Mouse (Mus musculus) embryo, embryonic 10.5 days (tissue): ENCODE data around the gene Tmprss2.

Experiments used
- DNase-seq: peaks from one replicate; pipeline ENCODE4 v3.0.0-alpha.2; 2015; ENCODE audit warnings: low spot score

Tmprss2 gene

GRCm38 (mm10) chr16:97610939-97611338, at the start of gene Tmprss2:
Gene Tmprss2 (minus strand): TSS chr16:97611195.
- DNase-seq: no peak

DNA sequence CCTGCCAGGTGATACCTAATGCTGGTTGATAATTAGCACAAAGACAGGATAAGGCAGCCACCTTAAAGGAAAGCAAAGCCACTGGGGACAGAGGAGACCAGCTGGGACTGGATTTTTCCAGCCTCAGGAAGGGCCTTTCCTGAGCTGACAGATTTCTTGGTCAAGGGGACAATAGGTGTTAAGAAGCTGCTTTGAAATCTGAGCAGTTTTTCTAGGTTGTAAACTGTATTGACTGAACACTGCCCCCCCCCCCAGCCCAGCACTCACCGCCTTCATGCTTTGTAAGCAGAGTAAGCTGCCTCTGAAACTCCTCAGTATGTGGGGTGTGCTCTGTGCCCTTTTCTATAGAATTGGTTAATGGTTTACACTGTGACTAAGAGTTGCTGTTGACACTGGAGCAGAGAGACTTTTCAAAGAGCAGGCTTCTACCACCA, 48.2 kb upstream of the Tmprss2 start:
- peak; percentile 50 for DNase-seq

- no peak for DNase-seq
Observed at GRCm38 (mm10) chr16:97658481-97658880, 47.5 kb upstream of the Tmprss2 start.

DNA sequence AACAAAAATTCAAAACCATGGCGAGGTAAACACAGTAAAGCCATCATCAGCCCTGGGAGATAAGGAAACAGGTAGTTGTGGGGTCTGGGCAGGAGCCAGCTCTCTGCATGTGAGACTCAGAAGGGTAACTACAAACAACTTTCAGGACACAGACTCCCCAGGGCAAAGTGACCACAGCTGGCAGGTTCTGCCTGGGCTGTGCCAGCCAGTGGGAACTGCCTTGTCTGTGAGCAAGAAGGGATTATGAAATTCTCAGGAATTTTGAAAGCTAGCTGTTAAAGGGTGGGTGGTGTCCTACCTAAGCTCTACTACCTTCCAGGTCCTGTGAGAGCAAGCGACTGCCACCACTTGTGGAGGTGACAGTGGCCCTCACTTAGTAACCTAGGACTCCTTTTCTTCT, 44.8 kb upstream of the Tmprss2 start:
- no peak for DNase-seq

- DNase-seq: no peak
Observed at GRCm38 (mm10) chr16:97649522-97650188, 38.7 kb upstream of the Tmprss2 start.

GRCm38 (mm10) chr16:97644681-97645080, 33.7 kb upstream of the Tmprss2 start:
- no peak for DNase-seq

DNA sequence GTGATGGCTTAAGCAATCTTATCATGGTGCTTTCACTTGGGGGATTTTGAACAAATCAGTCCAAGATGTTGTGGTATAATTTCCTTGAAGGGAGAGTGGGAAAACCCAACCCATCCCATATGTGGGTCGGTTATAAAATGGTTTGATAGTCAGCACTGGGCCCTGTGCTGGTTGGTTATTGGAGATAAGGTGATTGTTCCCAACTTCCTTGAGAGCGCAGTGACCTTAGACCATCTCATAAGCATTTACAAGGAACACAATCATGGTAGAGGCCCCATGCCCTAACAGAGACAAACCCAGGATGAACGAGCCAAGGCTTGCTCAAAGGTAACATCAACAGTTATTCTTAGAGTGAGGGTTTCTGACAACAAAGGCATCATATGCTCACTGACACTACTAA, 28.6 kb upstream of the Tmprss2 start:
- no peak for DNase-seq

- DNase-seq: no peak
Observed at GRCm38 (mm10) chr16:97632880-97633484, 22.0 kb upstream of the Tmprss2 start.

GRCm38 (mm10) chr16:97623166-97623565, 12.2 kb upstream of the Tmprss2 start:
- DNase-seq: no peak

- DNase-seq: no peak
Observed at GRCm38 (mm10) chr16:97622383-97622889, 11.4 kb upstream of the Tmprss2 start.

GRCm38 (mm10) chr16:97618285-97618684, 7.3 kb upstream of the Tmprss2 start:
- DNase-seq: no peak

DNA sequence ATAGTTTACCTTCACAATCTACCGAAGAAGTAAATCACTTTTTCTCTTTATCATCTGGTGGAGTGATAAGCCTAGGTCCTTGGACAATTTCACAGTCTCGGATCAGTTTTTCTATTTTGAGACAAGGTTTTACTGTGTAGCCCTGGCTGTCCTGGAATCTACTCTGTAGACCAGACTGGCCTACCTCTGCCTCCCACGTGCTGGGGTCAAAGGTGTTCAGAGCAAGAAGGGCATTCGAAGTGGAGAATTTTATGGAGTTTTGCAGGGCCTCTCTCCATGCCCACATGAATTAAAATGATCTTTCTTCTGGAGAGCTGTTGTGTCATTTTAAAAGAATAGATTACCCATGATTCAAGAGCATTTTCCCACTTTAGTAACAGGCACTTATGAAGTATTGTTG, 1.0 kb upstream of the Tmprss2 start:
- DNase-seq: no peak

- DNase-seq: no peak
Observed at GRCm38 (mm10) chr16:97610246-97610645, 749 bp downstream of the Tmprss2 start.

DNA sequence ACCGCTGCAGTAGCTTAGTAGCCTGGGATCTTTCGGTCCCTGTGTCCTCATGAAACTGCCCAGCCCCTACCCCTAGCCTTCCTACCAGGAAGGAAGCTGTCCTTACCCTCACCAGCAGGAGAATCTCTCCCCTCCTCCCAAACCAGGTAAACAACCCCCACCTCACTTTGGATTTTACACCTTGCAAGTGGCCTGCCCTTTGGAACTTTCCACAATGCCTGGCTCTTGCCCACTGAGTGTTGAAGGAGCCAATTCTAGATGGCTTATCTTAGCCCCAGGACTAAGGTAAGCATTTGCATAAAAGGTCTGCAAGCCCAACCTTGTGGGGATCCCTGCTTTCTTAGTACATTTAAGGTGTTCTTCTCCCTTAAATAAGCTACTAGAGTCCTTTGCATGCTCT, 1.3 kb downstream of the Tmprss2 start:
- no peak for DNase-seq

DNA sequence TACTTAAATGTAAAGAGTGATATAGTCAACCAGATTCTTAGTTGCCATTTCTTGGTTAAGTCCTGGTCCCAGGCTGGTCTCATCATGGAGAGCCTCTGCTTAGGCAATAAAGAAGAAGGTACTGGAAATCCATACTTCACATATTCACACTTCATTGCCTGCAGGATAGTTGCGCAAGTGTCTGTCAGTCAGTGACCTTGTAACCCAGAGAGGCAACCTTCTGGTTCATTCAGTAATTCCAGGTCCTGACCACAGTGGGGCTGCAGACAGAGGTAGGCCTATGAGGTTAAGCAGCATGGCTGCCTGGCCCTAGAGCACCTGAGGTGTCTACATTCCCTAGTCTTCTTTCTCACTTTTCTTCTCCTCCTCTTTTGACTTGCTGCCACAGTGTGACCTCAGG, 3.0 kb downstream of the Tmprss2 start:
- DNase-seq: no peak

DNA sequence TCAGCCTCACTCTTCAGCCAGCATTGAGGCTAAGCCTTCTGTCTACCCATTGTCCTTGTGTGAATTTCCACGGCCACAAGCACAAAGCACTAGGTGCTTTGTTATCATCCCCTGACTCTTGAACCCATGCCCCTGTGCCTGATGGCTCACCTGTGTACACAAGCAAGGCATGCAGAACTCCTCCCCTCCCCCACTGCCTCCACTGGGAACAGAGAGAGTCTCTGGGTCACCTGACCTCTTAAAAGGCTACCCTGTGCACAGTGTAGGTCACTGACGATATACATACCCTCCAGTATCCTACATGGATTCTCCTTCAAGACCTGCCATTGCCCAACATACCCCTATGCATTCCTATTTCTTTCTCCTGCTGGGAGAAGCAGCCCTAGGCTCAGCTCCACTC, 4.2 kb downstream of the Tmprss2 start:
- DNase-seq: no peak

- DNase-seq: no peak
Observed at GRCm38 (mm10) chr16:97605957-97606721, 4.9 kb downstream of the Tmprss2 start.

- no peak for DNase-seq
Observed at GRCm38 (mm10) chr16:97602256-97602655, 8.7 kb downstream of the Tmprss2 start.

- no peak for DNase-seq
Observed at GRCm38 (mm10) chr16:97600591-97600990, 10.4 kb downstream of the Tmprss2 start.

GRCm38 (mm10) chr16:97598046-97598445, 12.9 kb downstream of the Tmprss2 start:
- DNase-seq: no peak

DNA sequence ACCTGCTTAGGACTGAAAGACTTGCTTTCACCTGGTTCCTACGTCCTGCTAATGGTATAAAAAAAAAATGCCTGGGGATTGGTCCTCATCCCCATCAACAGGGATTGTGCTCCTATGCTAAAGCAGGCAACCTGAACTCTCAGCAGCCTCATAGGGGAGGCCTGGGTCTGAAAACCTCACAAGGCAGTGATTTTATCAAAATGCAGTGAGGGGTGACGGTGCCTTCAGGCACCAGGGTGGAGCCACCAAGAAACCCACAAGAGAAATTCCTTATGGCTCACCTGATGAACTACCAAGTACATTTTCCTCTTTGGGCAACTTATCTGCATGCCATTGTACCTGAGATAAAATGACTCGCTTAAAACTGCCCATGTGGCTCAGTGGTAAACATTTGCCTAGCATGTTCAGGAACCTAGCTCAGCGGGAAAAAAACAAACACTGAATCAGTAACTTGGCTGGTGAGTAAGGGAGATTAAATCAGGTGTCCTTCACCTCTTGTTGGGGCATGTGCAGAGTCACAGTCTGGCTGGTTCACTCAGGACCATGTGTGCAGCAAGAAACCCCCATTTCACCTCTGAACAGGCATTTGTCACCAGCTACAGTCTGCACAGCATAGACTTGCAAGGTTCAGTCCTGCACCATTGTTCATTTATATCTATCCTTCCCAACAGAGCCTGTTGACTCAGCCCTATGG, 17.0 kb downstream of the Tmprss2 start:
- no peak for DNase-seq

DNA sequence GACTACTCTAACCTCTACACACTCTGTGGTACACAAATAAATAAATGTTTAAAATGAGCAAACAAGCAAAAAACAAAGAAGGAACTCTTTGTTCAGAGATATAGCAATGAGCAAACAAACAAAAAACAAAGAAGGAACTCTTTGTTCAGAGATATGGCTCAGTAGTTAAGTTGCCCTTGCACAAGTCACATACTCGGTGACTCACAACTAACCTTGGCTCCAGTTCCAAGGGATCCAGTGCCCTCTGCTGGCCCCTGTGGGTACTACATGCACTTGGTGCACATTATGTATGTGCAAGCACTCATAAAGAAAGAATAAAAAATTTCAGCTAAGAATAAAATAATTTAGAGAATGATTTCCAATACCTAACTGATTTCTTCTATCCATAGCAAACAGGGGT, 17.9 kb downstream of the Tmprss2 start:
- DNase-seq: peak; percentile 87
